Mouse (Mus musculus) heart, postnatal 0 days (tissue): ENCODE data around the gene Pp2d1.

Experiments
- CTCF ChIP-seq: IDR thresholded peaks from 2 replicates; pipeline ENCODE4 v1.5.1; 2016; ENCODE audit warnings: antibody characterized with exemption, control low read depth, low read depth
- EP300 ChIP-seq: IDR thresholded peaks from 2 replicates; pipeline ENCODE4 v1.6.1; 2016; ENCODE audit warnings: antibody characterized with exemption, low read depth

- TF ChIP-seq CTCF = no peak
- TF ChIP-seq EP300 = no peak
Measured at GRCm38 (mm10) chr17:53480433-53480832, 58.8 kb downstream of the Pp2d1 start.
